21 mouse cellular contexts compared by ENCODE assay signal in the genomic region with DNA sequence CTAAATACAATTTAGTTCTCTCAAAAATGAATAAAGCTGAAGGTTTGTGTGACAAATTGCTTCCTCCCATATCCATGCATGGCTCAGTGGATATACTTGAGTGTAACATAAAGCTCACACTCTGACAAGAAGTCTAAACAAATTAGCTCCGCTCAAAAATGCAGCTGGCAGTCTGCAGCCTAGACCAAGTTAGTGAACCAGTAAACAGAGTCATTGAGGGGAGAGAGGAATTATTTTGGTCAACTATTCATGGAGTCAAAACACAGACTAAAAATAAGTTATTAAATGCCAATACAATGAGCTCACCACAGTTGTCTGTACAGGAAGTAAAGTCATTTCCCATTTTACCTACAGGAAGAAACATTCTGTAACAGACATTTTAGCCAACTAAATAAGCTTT.
DNase-seq lines count a peak whose midpoint lies in the region; ATAC-seq and TF ChIP-seq lines count a peak whose summit lies in the region.
"Had no signal": no experiment of that assay in that cellular context is flagged by ENCODE, and none has a peak within 500 bp of the region (broad histone marks: within the 10 kb centered on the region; RNA-seq: fewer than 3 reads in every experiment).

No protein-coding gene starts in this region.

- no peak overlapping the region for H3K27ac ChIP-seq in embryonic facial prominence, embryonic 11.5 days (replicated peaks; ENCODE audit: low read depth, low read length)
- H3K27ac ChIP-seq in embryonic facial prominence, embryonic 10.5 days (replicated peaks) = no peak overlapping the region
- H3K27ac ChIP-seq in intestine, embryonic 15.5 days = no peak overlapping the region
- H3K27ac ChIP-seq in intestine, postnatal 0 days (ENCODE audit: low read depth, low read length) = no peak overlapping the region
- H3K27ac ChIP-seq in lung, postnatal 0 days (ENCODE audit: low read length) = no peak overlapping the region
- H3K27ac ChIP-seq: embryonic facial prominence, embryonic 15.5 days; forebrain, embryonic 12.5 days; hindbrain, embryonic 13.5 days; macrophage; stomach, embryonic 15.5 days had no signal

- H3K9ac ChIP-seq in embryonic facial prominence, embryonic 11.5 days (replicated peaks; ENCODE audit: low read length) = no peak overlapping the region
- no peak overlapping the region for H3K9ac ChIP-seq in intestine, embryonic 15.5 days
- no peak overlapping the region for H3K9ac ChIP-seq in intestine, postnatal 0 days (ENCODE audit: low read depth, low read length)
- H3K9ac ChIP-seq in lung, postnatal 0 days (replicated peaks; ENCODE audit: low read depth) = no peak overlapping the region
- H3K9ac ChIP-seq: embryonic facial prominence, embryonic 15.5 days; forebrain, embryonic 12.5 days; hindbrain, embryonic 13.5 days; stomach, embryonic 15.5 days had no signal

- 68% methylated on average over 1 of the region's 1 CpGs for WGBS in embryonic facial prominence, embryonic 11.5 days
- WGBS in embryonic facial prominence, embryonic 10.5 days = 60% methylated on average over 1 of the region's 1 CpGs
- 24% methylated on average over 1 of the region's 1 CpGs for WGBS in intestine, embryonic 15.5 days
- WGBS in intestine, postnatal 0 days = 46% methylated on average over 1 of the region's 1 CpGs
- 32% methylated on average over 1 of the region's 1 CpGs for WGBS in lung, postnatal 0 days
- WGBS in lung, adult 2 months = 18% methylated on average over 1 of the region's 1 CpGs

- no peak overlapping the region for H3K4me3 ChIP-seq in embryonic facial prominence, embryonic 11.5 days (ENCODE audit: low read depth, low read length)
- H3K4me3 ChIP-seq in embryonic facial prominence, embryonic 10.5 days = no peak overlapping the region
- H3K4me3 ChIP-seq in intestine, embryonic 15.5 days (replicated peaks) = no peak overlapping the region
- H3K4me3 ChIP-seq in intestine, postnatal 0 days (ENCODE audit: low read depth, low read length) = no peak overlapping the region
- H3K4me3 ChIP-seq in lung, postnatal 0 days (ENCODE audit: low read depth, low read length) = no peak overlapping the region
- no peak overlapping the region for H3K4me3 ChIP-seq in lung, adult 2 months (replicated peaks; ENCODE audit: extremely low read depth, low read depth, low read length)
- H3K4me3 ChIP-seq: embryonic facial prominence, embryonic 15.5 days; forebrain, embryonic 12.5 days; hindbrain, embryonic 13.5 days; stomach, embryonic 15.5 days had no signal

- no peaks in the 10 kb centered on the region for H3K27me3 ChIP-seq in embryonic facial prominence, embryonic 11.5 days (ENCODE audit: control insufficient read depth, insufficient read depth, low read length)
- H3K27me3 ChIP-seq in embryonic facial prominence, embryonic 10.5 days (replicated peaks; ENCODE audit: low read depth, poor library complexity, severe bottlenecking) = no peaks in the 10 kb centered on the region
- H3K27me3 ChIP-seq in intestine, embryonic 15.5 days (replicated peaks) = no peaks in the 10 kb centered on the region
- no peaks in the 10 kb centered on the region for H3K27me3 ChIP-seq in intestine, postnatal 0 days (replicated peaks; ENCODE audit: control insufficient read depth, insufficient read depth, low read length)
- no peaks in the 10 kb centered on the region for H3K27me3 ChIP-seq in lung, postnatal 0 days (replicated peaks; ENCODE audit: insufficient read depth, low read length)
- H3K27me3 ChIP-seq: CH12.LX; embryonic facial prominence, embryonic 15.5 days; forebrain, embryonic 12.5 days; hindbrain, embryonic 13.5 days; stomach, embryonic 15.5 days had no signal

- H3K4me1 ChIP-seq in embryonic facial prominence, embryonic 11.5 days (ENCODE audit: control insufficient read depth, insufficient read depth, low read length) = no peaks in the 10 kb centered on the region
- no peaks in the 10 kb centered on the region for H3K4me1 ChIP-seq in embryonic facial prominence, embryonic 10.5 days
- H3K4me1 ChIP-seq in intestine, embryonic 15.5 days (replicated peaks) = no peaks in the 10 kb centered on the region
- no peaks in the 10 kb centered on the region for H3K4me1 ChIP-seq in intestine, postnatal 0 days (replicated peaks; ENCODE audit: control insufficient read depth, insufficient read depth, low read length)
- H3K4me1 ChIP-seq in lung, postnatal 0 days (ENCODE audit: insufficient read depth, low read depth, low read length) = no peaks in the 10 kb centered on the region
- no peaks in the 10 kb centered on the region; the same call in 1 of the 2 replicates for H3K4me1 ChIP-seq in lung, adult 2 months (ENCODE audit: control insufficient read depth, insufficient read depth, low read length)
- H3K4me1 ChIP-seq: embryonic facial prominence, embryonic 15.5 days; forebrain, embryonic 12.5 days; hindbrain, embryonic 13.5 days; stomach, embryonic 15.5 days had no signal

- no peak for ATAC-seq in embryonic facial prominence, embryonic 11.5 days (replicated peaks; ENCODE audit: insufficient number of reproducible peaks, low FRiP score, low TSS enrichment, low read depth)
- ATAC-seq in intestine, embryonic 15.5 days = peak; percentile 62; the same call in 1 of the 2 replicates
- ATAC-seq in intestine, postnatal 0 days = no peak
- peak; percentile 73 for ATAC-seq in lung, postnatal 0 days
- ATAC-seq: activated CD4-positive, CD25-positive, alpha-beta regulatory T cell, adult 4 months had no signal

- H3K36me3 ChIP-seq in embryonic facial prominence, embryonic 11.5 days (replicated peaks; ENCODE audit: control insufficient read depth, insufficient read depth, low read depth, low read length) = no peaks in the 10 kb centered on the region
- no peaks in the 10 kb centered on the region for H3K36me3 ChIP-seq in embryonic facial prominence, embryonic 10.5 days (replicated peaks)
- H3K36me3 ChIP-seq in intestine, embryonic 15.5 days = no peaks in the 10 kb centered on the region
- no peaks in the 10 kb centered on the region for H3K36me3 ChIP-seq in intestine, postnatal 0 days (ENCODE audit: control insufficient read depth, insufficient read depth)
- H3K36me3 ChIP-seq in lung, postnatal 0 days (ENCODE audit: insufficient read depth, low read length) = no peaks in the 10 kb centered on the region
- H3K36me3 ChIP-seq: embryonic facial prominence, embryonic 15.5 days; forebrain, embryonic 12.5 days; hindbrain, embryonic 13.5 days; stomach, embryonic 15.5 days had no signal

- peak; percentile 11 for DNase-seq in embryonic facial prominence, embryonic 11.5 days (ENCODE audit: low spot score)
- DNase-seq in embryonic facial prominence, embryonic 10.5 days (ENCODE audit: low spot score) = no peak
- DNase-seq in lung, postnatal 0 days (ENCODE audit: low spot score) = peak; percentile 35
- DNase-seq in lung, adult 2 months = no peak
- DNase-seq in urinary bladder, postnatal 36 days (ENCODE audit: low spot score in 2 of 2) = no peak
- no peak for DNase-seq in cerebellum, adult 18-20 months
- DNase-seq: adrenal gland, postnatal 36 days; kidney, adult 18-20 months; liver; midbrain, embryonic 14.5 days; right cerebral cortex, adult 18-20 months; spleen, adult 18-20 months had no signal

- no peak overlapping the region for H3K4me2 ChIP-seq in embryonic facial prominence, embryonic 11.5 days (ENCODE audit: low read depth, low read length)
- H3K4me2 ChIP-seq in intestine, embryonic 15.5 days (replicated peaks) = no peak overlapping the region
- H3K4me2 ChIP-seq in intestine, postnatal 0 days (replicated peaks; ENCODE audit: low read depth) = no peak overlapping the region
- no peak overlapping the region for H3K4me2 ChIP-seq in lung, postnatal 0 days (replicated peaks; ENCODE audit: low read depth, low read length)
- H3K4me2 ChIP-seq: embryonic facial prominence, embryonic 15.5 days; forebrain, embryonic 12.5 days; hindbrain, embryonic 13.5 days; stomach, embryonic 15.5 days had no signal

- no peak for TF ChIP-seq POLR2A in lung, adult 2 months (IDR thresholded peaks at IDR 0.05; ENCODE audit: borderline replicate concordance, extremely low read depth, low read depth, low read length)

- H3K9me3 ChIP-seq in embryonic facial prominence, embryonic 11.5 days (replicated peaks; ENCODE audit: control insufficient read depth, low read length) = no peaks in the 10 kb centered on the region
- no peaks in the 10 kb centered on the region for H3K9me3 ChIP-seq in embryonic facial prominence, embryonic 10.5 days
- H3K9me3 ChIP-seq in intestine, embryonic 15.5 days = no peaks in the 10 kb centered on the region
- H3K9me3 ChIP-seq in intestine, postnatal 0 days (ENCODE audit: control insufficient read depth) = no peaks in the 10 kb centered on the region
- H3K9me3 ChIP-seq in lung, postnatal 0 days (ENCODE audit: low read length) = no peaks in the 10 kb centered on the region
- H3K9me3 ChIP-seq: embryonic facial prominence, embryonic 15.5 days; forebrain, embryonic 12.5 days; hindbrain, embryonic 13.5 days; stomach, embryonic 15.5 days had no signal

- no peak for TF ChIP-seq CTCF in intestine, postnatal 0 days (IDR thresholded peaks at IDR 0.05; ENCODE audit: low read depth)
- TF ChIP-seq CTCF in lung, postnatal 0 days (IDR thresholded peaks at IDR 0.05) = no peak
- no peak for TF ChIP-seq CTCF in lung, adult 2 months (IDR thresholded peaks at IDR 0.05; ENCODE audit: insufficient read depth, low read length)

- TF ChIP-seq EP300 in lung, postnatal 0 days (IDR thresholded peaks at IDR 0.05) = peak; percentile 90

Comparison
In these comparisons a context has a peak if more than half of its experiments do, and no peak if none do; other contexts are left out.
1. ATAC-seq: peak in intestine, embryonic 15.5 days (single experiment) and lung, postnatal 0 days (single experiment); none in embryonic facial prominence, embryonic 11.5 days (single experiment) and intestine, postnatal 0 days (single experiment).
2. DNase-seq: peak in embryonic facial prominence, embryonic 11.5 days (single experiment) and lung, postnatal 0 days (single experiment); none in embryonic facial prominence, embryonic 10.5 days (single experiment), lung, adult 2 months (single experiment), urinary bladder, postnatal 36 days (0 of 2) and cerebellum, adult 18-20 months (0 of 2).